Mouse (Mus musculus) monocyte, adult 59 days (primary cell): ENCODE results near the gene Rtn2. TPM values are rescaled to one million over a fixed set of nuclear protein-coding genes. Genes with fewer than 3 reads are reported as not detected.

Experiments
- total RNA-seq, 2 experiments: library from RNA; stranded (reverse); gene quantifications; one replicate each; pipeline ENCODE4 v1.2.4; 2023

Rtn2 gene
- 1 to 10 TPM in 1 of 2 experiments, under 1 TPM in 1; 0.88 to 1.1 TPM for total RNA-seq

GRCm38 (mm10) chr7:19282385-19282784 lies at the start of gene Rtn2:
Gene Rtn2 (plus strand): TSS chr7:19282624.

GRCm38 (mm10) chr7:19271238-19272172 lies 10.9 kb upstream of the Rtn2 start, which contains the start of gene Vasp:
Gene Vasp (minus strand): TSS chr7:19271817.

GRCm38 (mm10) chr7:19279581-19280114 lies 2.8 kb upstream of the Rtn2 start, which contains the start of gene Ppm1n:
Gene Ppm1n (minus strand): TSS chr7:19280064.

GRCm38 (mm10) chr7:19309884-19310641 lies 27.6 kb downstream of the Rtn2 start, which contains the start of gene Fosb:
Gene Fosb (minus strand): TSS chr7:19310051.

GRCm38 (mm10) chr7:19344237-19344847 lies 61.9 kb downstream of the Rtn2 start, which contains the start of gene Ercc1:
Gene Ercc1 (plus strand): TSS chr7:19344778.

Other genes with a start within 250 kb of the Rtn2 start
- not detected for gene Rsph6a, start 227.9 kb upstream of the Rtn2 start, total RNA-seq
- 1 to 10 TPM; 2.5 to 5.0 TPM for gene Dmwd, start 206.4 kb upstream of the Rtn2 start, total RNA-seq
- gene Dmpk, start 198.8 kb upstream of the Rtn2 start, total RNA-seq = 10 to 100 TPM; 55.7 to 63.9 TPM
- under 1 TPM; 0.58 to 0.73 TPM for gene Six5, start 188.0 kb upstream of the Rtn2 start, total RNA-seq
- gene Gm4969, start 164.3 kb upstream of the Rtn2 start, total RNA-seq = not detected
- gene Fbxo46, start 162.8 kb upstream of the Rtn2 start, total RNA-seq = 10 to 100 TPM; 15.2 to 15.6 TPM
- gene Qpctl, start 133.3 kb upstream of the Rtn2 start, total RNA-seq = 1 to 10 TPM; 9.0 to 9.4 TPM
- 10 to 100 TPM; 51.0 to 53.8 TPM for gene Snrpd2, start 132.9 kb upstream of the Rtn2 start, total RNA-seq
- gene Gipr, start 116.5 kb upstream of the Rtn2 start, total RNA-seq = not detected
- gene Eml2, start 106.2 kb upstream of the Rtn2 start, total RNA-seq = 10 to 100 TPM; 21.4 to 22.2 TPM
- not detected for gene Gpr4, start 70.1 kb upstream of the Rtn2 start, total RNA-seq
- 10 to 100 TPM; 44.6 to 45.7 TPM for gene Opa3, start 54.3 kb upstream of the Rtn2 start, total RNA-seq
- 100 to 1,000 TPM; 298 to 304 TPM for gene Vasp, start 10.8 kb upstream of the Rtn2 start, total RNA-seq
- gene Ppm1n, start 2.6 kb upstream of the Rtn2 start, total RNA-seq = 1 to 10 TPM; 2.5 to 9.1 TPM
- 1,000 to 10,000 TPM; 2,539 to 2,823 TPM for gene Fosb, start 27.4 kb downstream of the Rtn2 start, total RNA-seq
- 10 to 100 TPM; 29.1 to 29.3 TPM for gene Ercc1, start 62.2 kb downstream of the Rtn2 start, total RNA-seq
- gene Cd3eap, start 76.9 kb downstream of the Rtn2 start, total RNA-seq = 1 to 10 TPM; 7.0 to 8.7 TPM
- 1 to 10 TPM; 1.3 to 4.3 TPM for gene Ppp1r13l, start 77.1 kb downstream of the Rtn2 start, total RNA-seq
- 10 to 100 TPM; 35.0 to 35.5 TPM for gene Ercc2, start 99.4 kb downstream of the Rtn2 start, total RNA-seq
- gene Klc3, start 121.5 kb downstream of the Rtn2 start, total RNA-seq = not detected
- gene Ckm, start 122.2 kb downstream of the Rtn2 start, total RNA-seq = 1 to 10 TPM; 2.7 to 3.1 TPM
- gene Mark4, start 176.2 kb downstream of the Rtn2 start, total RNA-seq = 10 to 100 TPM; 32.6 to 34.3 TPM
- gene Exoc3l2, start 180.7 kb downstream of the Rtn2 start, total RNA-seq = under 1 TPM; 0.89 to 0.94 TPM
- gene Bloc1s3, start 225.7 kb downstream of the Rtn2 start, total RNA-seq = 10 to 100 TPM in 1 of 2 experiments, 1 to 10 TPM in 1; 8.6 to 11.2 TPM
- gene Trappc6a, start 225.8 kb downstream of the Rtn2 start, total RNA-seq = 10 to 100 TPM; 34.4 to 45.3 TPM
- gene Nkpd1, start 235.2 kb downstream of the Rtn2 start, total RNA-seq = under 1 TPM in 1 of 2 experiments, not detected in 1; 0.26 TPM